Mouse (Mus musculus) cerebellum, adult 11 months (tissue): Measurements from ENCODE around the gene Foxn3.

Experiments used
- DNase-seq: peaks from one replicate; pipeline ENCODE4 v3.0.0; 2022

Foxn3 gene

GRCm38 (mm10) chr12:99240185-99240726 is 323.1 kb downstream of the Foxn3 start:
- no peak for DNase-seq

- no peak for DNase-seq
These were observed 323.6 kb downstream of the Foxn3 start for GRCm38 (mm10) chr12:99239735-99240134.

- DNase-seq, result no peak
These were observed 325.9 kb downstream of the Foxn3 start for GRCm38 (mm10) chr12:99237497-99237896.

GRCm38 (mm10) chr12:99234346-99234745 is 329.0 kb downstream of the Foxn3 start:
- no peak for DNase-seq

GRCm38 (mm10) chr12:99233386-99233785 is 330.0 kb downstream of the Foxn3 start:
- DNase-seq, result no peak

- DNase-seq, result no peak
These were observed 330.9 kb downstream of the Foxn3 start for GRCm38 (mm10) chr12:99232478-99232877.

GRCm38 (mm10) chr12:99231321-99231720 is 332.1 kb downstream of the Foxn3 start:
- DNase-seq, result no peak

GRCm38 (mm10) chr12:99230783-99231048 is 332.7 kb downstream of the Foxn3 start:
- DNase-seq, result no peak

GRCm38 (mm10) chr12:99229973-99230782 is 333.2 kb downstream of the Foxn3 start:
- no peak for DNase-seq

GRCm38 (mm10) chr12:99227313-99227952 is 335.9 kb downstream of the Foxn3 start:
- no peak for DNase-seq

- DNase-seq, result no peak
These were observed 338.3 kb downstream of the Foxn3 start for GRCm38 (mm10) chr12:99224863-99225603.

- no peak for DNase-seq
These were observed 342.1 kb downstream of the Foxn3 start for GRCm38 (mm10) chr12:99221087-99221846.

GRCm38 (mm10) chr12:99220333-99220732 is 343.0 kb downstream of the Foxn3 start:
- no peak for DNase-seq

- no peak for DNase-seq
These were observed 343.6 kb downstream of the Foxn3 start for GRCm38 (mm10) chr12:99219812-99220211.

GRCm38 (mm10) chr12:99217145-99217698 is 346.2 kb downstream of the Foxn3 start:
- DNase-seq, result no peak

GRCm38 (mm10) chr12:99216341-99216761 is 347.0 kb downstream of the Foxn3 start:
- peak; percentile 57 for DNase-seq

GRCm38 (mm10) chr12:99215521-99216255 is 347.7 kb downstream of the Foxn3 start:
- DNase-seq, result peak; percentile 88

- DNase-seq, result no peak
These were observed 349.3 kb downstream of the Foxn3 start for GRCm38 (mm10) chr12:99214098-99214497.

- DNase-seq, result no peak
These were observed 350.2 kb downstream of the Foxn3 start for GRCm38 (mm10) chr12:99213218-99213617.

- DNase-seq, result no peak
These were observed 353.6 kb downstream of the Foxn3 start for GRCm38 (mm10) chr12:99209801-99210200.

- DNase-seq, result no peak
These were observed 355.1 kb downstream of the Foxn3 start for GRCm38 (mm10) chr12:99208251-99208650.
